Mouse (Mus musculus): ENCODE measurements around the gene Gpat2. TPM values are rescaled to one million over a fixed set of nuclear protein-coding genes. Genes with fewer than 3 reads are reported as not detected.

Gpat2 gene
- polyA plus RNA-seq, 1 experiment from 2014 or later, result 0.12 TPM

DNA sequence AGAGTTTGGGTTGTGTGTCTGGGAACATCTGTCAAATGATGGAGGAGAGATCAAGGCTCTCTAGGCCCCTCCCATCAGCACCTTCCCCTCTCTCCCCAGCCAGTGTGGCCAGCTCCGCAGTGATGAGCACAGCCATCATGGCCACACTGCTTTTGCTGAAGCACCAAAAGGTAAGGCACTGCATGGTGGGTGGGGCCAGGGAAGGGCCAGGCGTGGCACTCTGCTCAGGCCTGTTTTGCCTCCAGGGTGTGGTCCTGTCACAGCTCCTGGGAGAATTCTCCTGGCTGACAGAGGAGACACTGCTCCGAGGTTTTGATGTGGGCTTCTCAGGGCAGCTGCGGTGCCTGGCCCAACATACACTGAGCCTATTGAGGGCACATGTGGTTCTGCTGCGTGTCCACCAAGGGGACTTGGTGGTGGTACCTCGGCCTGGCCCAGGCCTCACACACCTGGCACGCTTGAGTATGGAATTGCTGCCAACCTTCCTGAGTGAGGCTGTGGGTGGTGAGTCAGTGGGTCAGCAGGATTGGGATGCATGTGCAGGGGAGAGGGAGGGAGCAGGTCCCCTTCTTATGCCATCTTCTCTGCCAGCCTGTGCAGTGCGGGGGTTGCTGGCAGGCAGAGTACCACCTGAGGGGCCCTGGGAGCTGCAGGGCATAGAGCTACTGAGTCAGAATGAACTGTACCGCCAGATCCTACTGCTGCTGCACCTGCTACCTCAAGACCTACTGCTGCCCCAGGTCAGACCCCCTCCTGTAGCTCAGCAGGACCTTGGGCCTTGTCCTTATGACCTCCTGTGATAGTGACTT lies 8.7 kb downstream of the Gpat2 start:
- no peak for ATAC-seq (ENCODE audit: low read depth)
- WGBS, result 86% methylated on average over 9 of the region's 9 CpGs
- peaks cover 16% of the 10 kb centered on the region for H3K36me3 ChIP-seq (ENCODE audit: control insufficient read depth, insufficient read depth, low read length)

DNA sequence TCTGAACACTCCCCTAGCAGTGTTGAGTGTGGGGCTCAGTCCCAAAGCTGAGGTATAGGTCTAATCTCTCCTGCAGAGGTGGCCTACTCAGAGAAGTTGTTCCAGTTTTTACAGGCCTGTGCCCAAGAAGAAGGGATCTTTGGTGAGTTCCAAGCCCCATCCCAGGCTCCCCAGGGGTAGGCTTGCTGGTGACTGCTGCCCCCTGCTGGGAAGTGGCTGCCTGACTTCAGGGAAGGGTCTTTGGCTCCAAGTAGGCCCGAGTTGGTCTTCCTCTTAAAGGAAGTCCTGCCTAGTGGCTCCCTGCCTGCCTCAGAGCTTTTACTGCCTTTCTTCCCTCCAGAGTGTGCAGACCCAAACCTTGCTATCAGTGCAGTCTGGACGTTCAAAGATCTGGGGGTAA lies 10.1 kb downstream of the Gpat2 start:
- Histone ChIP-seq H3K36me3 (ENCODE audit: control insufficient read depth, insufficient read depth, low read length) (peaks cover 16% of the 10 kb centered on the region), H3K9ac (replicated peaks; ENCODE audit: low read depth, low read length) (no peak overlapping the region), H3K4me3 (ENCODE audit: low read depth, low read length) (no peak overlapping the region), H3K27ac (ENCODE audit: low read depth, low read length) (no peak overlapping the region), H3K4me2 (ENCODE audit: low read depth, low read length) (no peak overlapping the region), H3K4me1 (ENCODE audit: control insufficient read depth, insufficient read depth, low read length) (no peaks in the 10 kb centered on the region), H3K27me3 (ENCODE audit: control insufficient read depth, insufficient read depth, low read length) (no peaks in the 10 kb centered on the region), H3K9me3 (ENCODE audit: control insufficient read depth, low read length) (no peaks in the 10 kb centered on the region)
- no peak for ATAC-seq (ENCODE audit: low read depth)
- WGBS, result 37% methylated on average over 2 of the region's 2 CpGs

More for the DNA sequence above, 8.7 kb downstream of the Gpat2 start:
- H3K9me3 ChIP-seq (ENCODE audit: control insufficient read depth, low read length), result no peaks in the 10 kb centered on the region
- H3K4me2 ChIP-seq (ENCODE audit: low read depth, low read length), result no peak overlapping the region
- H3K9ac ChIP-seq (replicated peaks; ENCODE audit: low read depth, low read length), result no peak overlapping the region
- H3K4me1 ChIP-seq (ENCODE audit: control insufficient read depth, insufficient read depth, low read length), result no peaks in the 10 kb centered on the region
- no peak overlapping the region for H3K4me3 ChIP-seq (ENCODE audit: low read depth, low read length)
- H3K27me3 ChIP-seq (ENCODE audit: control insufficient read depth, insufficient read depth, low read length), result no peaks in the 10 kb centered on the region
- no peak overlapping the region for H3K27ac ChIP-seq (ENCODE audit: low read depth, low read length)

DNA sequence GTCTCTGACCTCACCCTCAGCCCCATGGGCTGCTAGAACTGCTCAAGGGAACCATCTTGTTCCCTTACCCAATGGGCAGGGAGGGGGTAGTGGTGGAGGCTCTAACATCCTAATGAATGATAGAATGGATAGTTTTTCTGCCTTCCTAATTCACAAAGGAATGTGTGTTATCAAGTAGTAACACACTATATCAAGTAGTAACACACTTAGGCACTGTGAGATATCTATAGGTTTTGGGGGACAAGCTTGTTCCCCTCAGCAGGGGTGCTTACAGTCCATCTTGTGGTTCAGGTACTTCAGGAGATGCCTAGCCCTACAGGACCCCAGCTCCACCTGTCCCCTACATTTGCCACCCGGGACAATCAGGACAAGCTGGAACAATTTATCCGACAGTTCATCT lies 10.6 kb downstream of the Gpat2 start:
- Histone ChIP-seq H3K27ac (ENCODE audit: low read depth, low read length) (no peak overlapping the region), H3K4me3 (ENCODE audit: low read depth, low read length) (no peak overlapping the region), H3K4me1 (ENCODE audit: control insufficient read depth, insufficient read depth, low read length) (no peaks in the 10 kb centered on the region), H3K36me3 (ENCODE audit: control insufficient read depth, insufficient read depth, low read length) (peaks cover 16% of the 10 kb centered on the region), H3K9ac (replicated peaks; ENCODE audit: low read depth, low read length) (no peak overlapping the region), H3K27me3 (ENCODE audit: control insufficient read depth, insufficient read depth, low read length) (no peaks in the 10 kb centered on the region), H3K4me2 (ENCODE audit: low read depth, low read length) (no peak overlapping the region), H3K9me3 (ENCODE audit: control insufficient read depth, low read length) (no peaks in the 10 kb centered on the region)
- no peak for ATAC-seq (ENCODE audit: low read depth)
- 87% methylated on average over 2 of the region's 2 CpGs for WGBS

DNA sequence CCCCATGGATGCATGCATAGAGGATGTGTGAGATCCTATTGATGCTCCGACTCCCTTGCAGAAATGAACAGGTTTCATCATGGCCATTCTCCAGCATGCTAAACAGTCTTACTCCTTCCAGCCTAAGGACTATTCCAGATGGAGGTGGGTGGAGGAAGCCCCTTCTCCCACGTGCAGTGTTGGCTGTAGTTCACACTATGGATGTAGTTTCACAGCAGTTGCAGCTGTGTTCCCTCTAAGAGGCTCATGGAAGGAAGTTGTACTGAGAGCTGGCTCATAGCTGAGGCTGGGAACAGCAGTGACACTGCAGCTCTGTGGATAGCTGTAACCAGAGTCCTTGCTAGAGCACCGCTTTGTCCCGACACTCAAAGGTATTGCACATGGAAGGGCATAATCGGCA lies 12.7 kb downstream of the Gpat2 start:
- Histone ChIP-seq H3K9me3 (ENCODE audit: control insufficient read depth, low read length) (no peaks in the 10 kb centered on the region), H3K4me1 (ENCODE audit: control insufficient read depth, insufficient read depth, low read length) (no peaks in the 10 kb centered on the region), H3K4me3 (ENCODE audit: low read depth, low read length) (no peak overlapping the region), H3K36me3 (ENCODE audit: control insufficient read depth, insufficient read depth, low read length) (peaks cover 16% of the 10 kb centered on the region), H3K9ac (replicated peaks; ENCODE audit: low read depth, low read length) (no peak overlapping the region), H3K4me2 (ENCODE audit: low read depth, low read length) (no peak overlapping the region), H3K27ac (ENCODE audit: low read depth, low read length) (no peak overlapping the region), H3K27me3 (ENCODE audit: control insufficient read depth, insufficient read depth, low read length) (no peaks in the 10 kb centered on the region)
- no peak for ATAC-seq (ENCODE audit: low read depth)
- 88% methylated on average over 5 of the region's 5 CpGs for WGBS

DNA sequence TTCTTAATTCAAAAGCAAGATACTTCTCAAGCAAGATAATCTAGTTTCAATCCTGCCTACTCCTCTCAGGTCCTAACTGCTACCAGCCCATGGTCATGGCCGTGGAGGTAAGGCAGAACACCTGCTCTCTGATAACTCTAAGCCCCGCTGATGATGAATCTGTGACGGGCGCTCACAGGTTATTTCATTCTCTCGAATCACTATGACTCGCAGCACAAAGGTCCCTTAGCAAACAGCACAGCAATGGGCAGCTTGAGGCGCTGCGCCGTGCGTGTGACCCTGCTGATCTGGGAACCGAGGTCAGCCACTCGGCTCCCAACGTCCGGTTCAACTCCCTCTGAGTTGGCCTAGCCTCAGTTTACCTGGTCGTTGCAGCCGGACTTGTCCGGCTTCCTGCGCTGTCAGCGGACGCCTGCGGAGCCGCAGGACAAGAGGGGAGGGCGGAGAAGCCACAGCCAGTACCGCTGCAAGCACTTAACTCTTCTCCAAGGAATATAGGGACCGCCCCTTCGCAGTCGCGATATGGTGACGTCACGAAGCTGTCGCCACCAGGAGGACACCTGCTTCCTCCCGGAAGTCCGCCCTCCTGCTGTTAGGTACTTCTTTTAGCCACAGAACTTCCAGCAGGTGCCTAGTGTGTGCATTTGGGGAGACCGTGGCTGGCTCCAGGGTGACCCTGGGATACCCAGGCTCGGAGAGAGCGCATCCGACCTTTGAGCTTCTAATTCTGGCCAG lies 19.2 kb downstream of the Gpat2 start, which contains the start of gene Fahd2a:
Gene Fahd2a, minus strand, starts transcription at position 511 of the 735 bp plus-strand sequence.
- ATAC-seq (ENCODE audit: low read depth), result peak; percentile 95
- peak within 1 kb of the TSS; percentile 58 for H3K9ac ChIP-seq (replicated peaks; ENCODE audit: low read depth, low read length)
- no peaks in the 10 kb centered on the region for H3K9me3 ChIP-seq (ENCODE audit: control insufficient read depth, low read length)
- H3K4me1 ChIP-seq (ENCODE audit: control insufficient read depth, insufficient read depth, low read length), result peaks cover 7% of the 10 kb centered on the region
- H3K4me2 ChIP-seq (ENCODE audit: low read depth, low read length), result peak within 1 kb of the TSS; percentile 85
- no peak within 1 kb of the TSS for H3K27ac ChIP-seq (ENCODE audit: low read depth, low read length)
- no peaks in the 10 kb centered on the region for H3K36me3 ChIP-seq (ENCODE audit: control insufficient read depth, insufficient read depth, low read length)
- no peaks in the 10 kb centered on the region for H3K27me3 ChIP-seq (ENCODE audit: control insufficient read depth, insufficient read depth, low read length)
- H3K4me3 ChIP-seq (ENCODE audit: low read depth, low read length), result peak within 1 kb of the TSS; percentile 53
- 4% methylated on average over 37 of the region's 37 CpGs for WGBS

DNA sequence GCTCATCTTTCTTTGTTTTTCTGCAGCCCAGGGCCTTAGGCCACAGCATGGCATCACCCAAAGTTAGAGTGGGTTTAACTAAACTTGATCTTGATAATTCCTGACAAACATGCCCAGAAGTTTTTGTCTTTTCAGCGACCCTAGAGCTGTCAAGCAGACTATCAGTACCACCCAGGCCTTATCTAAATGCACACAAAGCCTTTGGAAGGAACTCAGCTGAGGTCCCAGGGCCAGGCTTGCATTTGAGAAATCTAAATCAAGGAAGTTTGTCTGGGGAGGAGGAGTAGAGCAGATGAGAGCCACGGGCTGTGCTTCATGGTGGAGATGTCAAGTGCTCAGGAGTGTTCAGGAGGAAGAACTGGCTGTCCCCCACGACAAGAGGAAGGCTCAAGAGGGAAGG lies 21.8 kb downstream of the Gpat2 start:
- Histone ChIP-seq H3K27me3 (ENCODE audit: control insufficient read depth, insufficient read depth, low read length) (no peaks in the 10 kb centered on the region), H3K9me3 (ENCODE audit: control insufficient read depth, low read length) (no peaks in the 10 kb centered on the region), H3K4me2 (ENCODE audit: low read depth, low read length) (no peak overlapping the region), H3K36me3 (ENCODE audit: control insufficient read depth, insufficient read depth, low read length) (no peaks in the 10 kb centered on the region), H3K4me1 (ENCODE audit: control insufficient read depth, insufficient read depth, low read length) (peaks cover 7% of the 10 kb centered on the region), H3K27ac (ENCODE audit: low read depth, low read length) (no peak overlapping the region), H3K9ac (replicated peaks; ENCODE audit: low read depth, low read length) (no peak overlapping the region), H3K4me3 (ENCODE audit: low read depth, low read length) (no peak overlapping the region)
- WGBS, result 50% methylated on average over 3 of the region's 3 CpGs
- ATAC-seq (ENCODE audit: low read depth), result no peak

DNA sequence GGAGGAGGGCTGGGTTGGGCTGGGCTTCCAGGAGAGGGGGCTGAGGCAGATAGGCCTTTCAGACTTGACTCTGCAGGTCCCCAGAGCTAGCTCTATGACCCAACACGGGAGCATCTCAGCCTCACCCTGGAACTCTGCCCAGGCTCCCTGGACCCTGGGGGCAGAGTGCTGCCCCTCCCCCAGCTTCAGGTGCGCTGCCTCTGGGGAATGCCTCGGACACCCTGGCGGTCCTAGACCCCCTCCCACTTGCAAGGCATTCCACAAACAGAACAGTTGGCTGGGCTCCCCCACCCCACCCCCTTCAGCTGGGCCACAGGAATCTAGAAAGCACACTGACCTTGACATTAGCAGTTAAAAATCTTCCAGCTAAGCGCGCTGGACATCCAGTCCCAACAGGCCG lies 24.7 kb downstream of the Gpat2 start:
- H3K36me3 ChIP-seq (ENCODE audit: control insufficient read depth, insufficient read depth, low read length), result no peaks in the 10 kb centered on the region
- no peaks in the 10 kb centered on the region for H3K9me3 ChIP-seq (ENCODE audit: control insufficient read depth, low read length)
- 43% methylated on average over 7 of the region's 7 CpGs for WGBS

DNA sequence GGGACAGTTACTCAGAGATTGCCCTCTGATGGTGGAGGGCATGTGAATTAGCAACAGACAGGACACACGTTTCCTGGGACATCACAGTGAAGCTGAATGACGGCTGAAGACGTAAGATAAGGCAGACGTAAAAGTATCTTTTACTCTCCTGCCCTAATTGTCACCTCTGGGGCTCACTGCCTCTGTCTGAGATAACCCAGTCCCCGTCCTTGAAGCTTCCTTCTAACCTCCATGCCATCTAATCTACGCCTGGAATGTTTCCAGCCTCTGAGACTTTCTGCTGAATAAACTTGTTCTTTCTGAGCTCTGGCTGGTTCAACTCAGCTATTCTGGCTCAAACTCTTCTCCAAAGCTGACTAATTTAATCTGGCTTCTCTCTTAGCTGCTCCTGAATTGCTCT lies 26.7 kb downstream of the Gpat2 start:
- Histone ChIP-seq H3K4me2 (ENCODE audit: low read depth, low read length) (no peak overlapping the region), H3K36me3 (ENCODE audit: control insufficient read depth, insufficient read depth, low read length) (no peaks in the 10 kb centered on the region), H3K4me1 (ENCODE audit: control insufficient read depth, insufficient read depth, low read length) (no peaks in the 10 kb centered on the region), H3K4me3 (ENCODE audit: low read depth, low read length) (no peak overlapping the region), H3K27ac (ENCODE audit: low read depth, low read length) (no peak overlapping the region), H3K27me3 (ENCODE audit: control insufficient read depth, insufficient read depth, low read length) (no peaks in the 10 kb centered on the region), H3K9me3 (ENCODE audit: control insufficient read depth, low read length) (no peaks in the 10 kb centered on the region), H3K9ac (replicated peaks; ENCODE audit: low read depth, low read length) (no peak overlapping the region)
- ATAC-seq (ENCODE audit: low read depth), result no peak
- WGBS, result 44% methylated on average over 6 of the region's 6 CpGs

More for the DNA sequence above, 24.7 kb downstream of the Gpat2 start:
- H3K27ac ChIP-seq (ENCODE audit: low read depth, low read length), result no peak overlapping the region
- H3K4me3 ChIP-seq (ENCODE audit: low read depth, low read length), result no peak overlapping the region
- no peak overlapping the region for H3K9ac ChIP-seq (replicated peaks; ENCODE audit: low read depth, low read length)
- no peaks in the 10 kb centered on the region for H3K4me1 ChIP-seq (ENCODE audit: control insufficient read depth, insufficient read depth, low read length)
- H3K27me3 ChIP-seq (ENCODE audit: control insufficient read depth, insufficient read depth, low read length), result no peaks in the 10 kb centered on the region
- ATAC-seq (ENCODE audit: low read depth), result no peak
- H3K4me2 ChIP-seq (ENCODE audit: low read depth, low read length), result no peak overlapping the region

DNA sequence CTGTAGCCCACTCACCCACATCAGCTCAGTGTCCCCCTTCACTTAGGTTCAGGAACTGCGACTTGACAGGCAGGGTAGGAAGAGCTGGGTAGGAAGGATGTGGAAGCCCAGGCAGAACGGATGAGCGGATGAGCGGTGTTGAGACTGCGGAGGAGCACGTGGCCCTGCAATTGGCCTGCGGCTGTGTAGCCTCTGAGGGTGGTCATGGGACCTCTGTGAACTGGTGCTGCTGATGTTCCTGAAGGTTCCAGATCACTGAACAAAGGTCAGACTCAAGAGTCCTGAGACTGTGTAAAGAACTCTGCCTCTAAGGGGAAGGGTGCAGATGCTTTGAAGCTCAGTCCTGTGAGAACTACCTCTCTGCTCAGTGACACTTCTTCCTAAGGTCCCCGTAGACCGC lies 28.1 kb downstream of the Gpat2 start:
- Histone ChIP-seq H3K9me3 (ENCODE audit: control insufficient read depth, low read length) (no peaks in the 10 kb centered on the region), H3K9ac (replicated peaks; ENCODE audit: low read depth, low read length) (no peak overlapping the region), H3K27me3 (ENCODE audit: control insufficient read depth, insufficient read depth, low read length) (no peaks in the 10 kb centered on the region), H3K4me2 (ENCODE audit: low read depth, low read length) (no peak overlapping the region), H3K4me3 (ENCODE audit: low read depth, low read length) (no peak overlapping the region), H3K4me1 (ENCODE audit: control insufficient read depth, insufficient read depth, low read length) (no peaks in the 10 kb centered on the region), H3K27ac (ENCODE audit: low read depth, low read length) (no peak overlapping the region), H3K36me3 (ENCODE audit: control insufficient read depth, insufficient read depth, low read length) (no peaks in the 10 kb centered on the region)
- ATAC-seq (ENCODE audit: low read depth), result no peak
- WGBS, result 80% methylated on average over 9 of the region's 9 CpGs
